Mouse (Mus musculus) WW6 (cell line): ENCODE data around the gene Fcgrt.

Source experiments
- DNase-seq: peaks from one replicate; pipeline ENCODE4 v3.0.0-alpha.2; 2013; ENCODE audit warnings: low read depth, low spot score

The Fcgrt gene

GRCm38 (mm10) chr7:45083300-45083890 is 20.3 kb downstream of the Fcgrt start:
- DNase-seq: no peak

DNA sequence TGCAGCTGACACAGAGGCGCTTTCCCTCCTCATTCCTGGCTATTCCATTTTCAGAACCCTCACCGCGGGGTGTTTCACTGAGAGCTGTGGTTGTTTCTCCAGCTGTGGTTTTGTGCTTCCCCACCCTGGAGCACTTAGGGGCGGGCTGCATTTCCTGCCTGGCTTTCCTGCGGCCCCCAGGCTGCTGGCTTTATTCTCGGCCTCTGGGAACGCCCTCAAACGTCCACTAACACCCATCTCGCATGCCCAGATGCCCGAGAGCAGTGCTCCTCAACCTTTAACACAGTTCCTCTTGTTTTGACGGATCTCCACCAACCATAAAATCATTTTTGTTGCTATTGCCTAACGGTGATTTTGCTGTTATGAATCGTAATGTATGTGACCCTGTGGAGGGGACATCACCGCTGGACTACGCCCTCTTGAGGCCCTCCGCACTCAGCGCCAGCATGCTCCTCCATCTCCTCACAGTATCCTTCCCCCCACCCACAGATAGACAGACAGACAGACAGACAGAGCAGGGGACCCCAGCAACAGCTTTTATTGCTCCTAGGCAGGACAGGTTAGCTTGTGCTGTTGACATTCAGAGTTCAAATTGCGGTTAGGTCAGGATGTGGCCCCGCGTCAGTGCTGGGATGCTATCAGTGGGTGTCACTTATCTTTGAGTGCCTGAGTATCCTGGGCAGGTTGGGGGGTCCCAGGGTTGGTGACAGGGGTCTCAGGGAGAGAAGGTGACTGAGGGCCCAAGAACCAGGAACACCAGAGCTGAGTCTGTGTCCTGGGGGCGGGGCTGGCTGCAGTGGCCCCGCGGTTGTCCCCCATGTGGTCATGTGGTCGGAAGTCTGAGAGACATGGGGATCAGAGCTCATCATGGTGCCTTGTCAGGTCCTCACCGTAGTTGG is 21.0 kb downstream of the Fcgrt start:
- DNase-seq: no peak

GRCm38 (mm10) chr7:45081016-45081415 is 22.6 kb downstream of the Fcgrt start:
- no peak for DNase-seq

DNA sequence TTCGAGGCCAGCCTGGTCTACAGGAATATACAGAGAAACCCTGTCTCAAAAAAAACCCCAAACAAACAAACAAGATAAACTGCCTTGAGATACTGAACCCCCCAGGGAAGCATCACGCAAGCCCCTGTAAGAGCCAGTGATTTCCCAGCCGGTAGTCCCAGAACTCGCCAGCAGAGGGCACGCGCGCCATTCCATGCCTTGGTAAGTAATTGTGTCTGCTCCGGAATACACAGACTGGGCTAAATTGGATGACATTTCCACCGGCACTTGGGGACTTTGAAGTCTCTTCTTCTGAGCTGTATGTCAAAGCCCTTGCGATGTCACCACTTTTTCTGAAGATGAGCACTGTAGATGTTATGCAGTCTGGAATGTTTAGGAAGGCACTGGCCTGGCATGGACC is 23.8 kb downstream of the Fcgrt start:
- DNase-seq: no peak

DNA sequence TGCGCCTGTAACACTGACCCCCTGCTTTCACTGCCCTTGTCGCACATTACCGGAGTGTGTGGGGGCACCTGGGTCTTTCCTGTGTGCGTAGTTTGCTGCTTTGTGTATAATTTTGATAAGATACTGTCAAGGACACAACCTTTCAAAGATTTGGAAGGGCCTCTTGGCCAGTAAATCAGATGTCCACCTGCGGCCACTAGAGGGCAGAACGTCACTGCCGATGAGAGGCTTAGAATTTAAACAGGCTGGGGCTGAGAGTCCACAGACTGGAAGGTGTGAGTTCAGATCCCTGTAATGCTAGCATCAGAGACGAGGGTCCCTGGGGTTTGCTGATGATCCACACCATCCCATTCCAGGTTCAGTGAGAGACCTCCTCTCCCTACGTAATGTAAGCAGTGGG is 25.1 kb downstream of the Fcgrt start:
- no peak for DNase-seq

GRCm38 (mm10) chr7:45077829-45078228 is 25.8 kb downstream of the Fcgrt start:
- no peak for DNase-seq

- DNase-seq: no peak
These were observed 26.3 kb downstream of the Fcgrt start for GRCm38 (mm10) chr7:45077322-45077721.

GRCm38 (mm10) chr7:45076501-45076900 is 27.1 kb downstream of the Fcgrt start:
- no peak for DNase-seq

DNA sequence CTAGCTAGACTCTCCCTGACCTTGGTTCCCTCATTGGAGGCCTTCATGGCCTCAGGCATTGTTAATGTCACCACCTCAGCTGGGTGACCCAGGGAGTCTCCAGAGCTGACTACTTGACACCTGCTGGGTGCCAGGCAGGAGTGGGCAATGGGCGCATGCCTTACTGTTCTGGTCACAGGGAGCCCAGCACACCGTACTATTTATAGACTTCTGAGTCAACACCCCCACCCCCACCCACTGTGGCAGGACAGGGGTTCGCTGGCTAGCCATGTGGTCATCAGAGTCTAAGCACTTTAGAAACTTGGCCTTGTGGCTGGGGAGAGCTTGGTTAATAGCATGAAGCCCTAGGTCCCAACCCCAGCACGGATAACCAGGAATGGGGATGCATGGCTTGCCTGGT is 28.2 kb downstream of the Fcgrt start:
- no peak for DNase-seq

- no peak for DNase-seq
These were observed 29.7 kb downstream of the Fcgrt start for GRCm38 (mm10) chr7:45073949-45074348.

DNA sequence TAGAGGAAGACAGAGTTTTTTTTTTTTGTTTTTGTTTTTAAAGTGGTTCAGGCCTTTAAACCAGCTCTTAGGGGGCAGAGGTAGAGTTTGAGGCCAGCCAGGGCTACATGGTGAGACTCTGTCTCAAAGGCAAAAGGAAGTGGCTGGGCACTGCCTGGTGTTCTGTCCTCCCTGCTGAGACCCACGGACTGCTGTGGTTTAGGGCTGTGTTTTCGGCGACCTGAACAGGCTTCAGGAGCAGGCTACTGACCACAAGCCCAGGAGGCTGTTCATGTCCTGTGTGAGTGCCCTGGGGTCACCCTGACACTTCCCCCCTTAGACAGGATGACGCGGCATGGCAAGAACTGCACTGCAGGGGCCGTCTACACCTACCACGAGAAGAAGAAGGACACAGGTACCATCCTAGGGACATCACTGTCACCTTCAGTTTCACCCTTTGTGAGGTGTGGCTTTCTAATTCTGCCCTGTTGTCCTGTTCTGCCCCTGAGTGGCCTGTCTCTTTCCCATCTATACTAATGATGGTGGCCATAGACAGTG is 30.4 kb downstream of the Fcgrt start:
- no peak for DNase-seq

- DNase-seq: no peak
These were observed 31.4 kb downstream of the Fcgrt start for GRCm38 (mm10) chr7:45072230-45072629.

DNA sequence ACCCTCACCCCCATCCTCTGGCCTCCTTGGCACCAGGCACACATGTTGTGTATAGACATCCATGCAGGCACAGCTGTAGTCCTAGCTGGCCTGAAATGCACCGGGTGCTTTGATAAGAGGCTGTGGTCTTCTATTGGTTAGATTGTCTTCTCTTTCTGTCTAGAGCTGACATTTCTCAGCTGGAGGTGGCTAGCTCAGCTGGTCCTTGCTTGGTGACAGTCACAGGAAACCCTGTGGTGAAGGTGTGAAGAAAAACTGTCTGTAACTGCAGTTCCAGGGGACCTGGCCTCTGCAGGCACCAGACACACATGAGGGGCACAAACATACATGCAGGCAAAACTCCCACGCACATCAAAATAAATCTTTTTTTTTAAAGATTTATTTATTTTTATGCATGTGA is 34.0 kb downstream of the Fcgrt start:
- no peak for DNase-seq

GRCm38 (mm10) chr7:45068000-45068318 is 35.7 kb downstream of the Fcgrt start:
- peak; percentile 76 for DNase-seq

GRCm38 (mm10) chr7:45067190-45067999 is 36.3 kb downstream of the Fcgrt start:
- no peak for DNase-seq

DNA sequence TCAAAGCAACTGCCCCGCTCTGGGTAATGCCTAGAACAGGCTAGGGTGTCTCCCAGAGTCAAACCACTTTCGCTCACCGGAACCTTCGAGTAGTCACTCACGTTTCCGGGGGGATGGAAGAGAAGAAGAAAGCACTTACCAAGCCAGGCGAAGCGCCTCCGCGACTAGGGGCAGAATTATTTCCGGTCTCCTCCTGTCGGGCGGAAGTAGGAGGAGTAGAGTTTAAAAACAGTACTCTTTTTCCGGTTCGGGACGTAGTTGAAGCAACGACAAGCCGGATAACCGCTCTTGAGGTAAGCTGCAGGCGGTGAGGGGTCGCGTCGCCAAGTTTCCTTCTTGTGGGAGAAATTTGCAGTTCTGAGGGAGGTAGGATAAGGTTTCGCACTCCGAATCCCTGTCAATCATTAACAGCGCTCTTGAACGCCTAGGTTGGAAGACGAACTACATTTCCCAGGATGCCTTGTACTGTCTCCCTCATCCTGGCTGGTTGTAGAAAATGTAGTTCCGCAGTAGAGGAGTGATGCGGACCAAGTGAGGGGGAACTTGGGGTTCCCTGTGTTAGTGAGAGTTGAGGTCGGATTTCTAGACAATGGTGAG is 41.3 kb downstream of the Fcgrt start, which contains the start of the genes Nosip and Prrg2:
Gene Nosip (plus strand): TSS at position 191 of the 597 bp plus-strand sequence.
Gene Prrg2 (minus strand): TSS at position 439 of the 597 bp plus-strand sequence.
- peak; percentile 90 for DNase-seq

GRCm38 (mm10) chr7:45061532-45062075 is 42.0 kb downstream of the Fcgrt start:
- DNase-seq: no peak

DNA sequence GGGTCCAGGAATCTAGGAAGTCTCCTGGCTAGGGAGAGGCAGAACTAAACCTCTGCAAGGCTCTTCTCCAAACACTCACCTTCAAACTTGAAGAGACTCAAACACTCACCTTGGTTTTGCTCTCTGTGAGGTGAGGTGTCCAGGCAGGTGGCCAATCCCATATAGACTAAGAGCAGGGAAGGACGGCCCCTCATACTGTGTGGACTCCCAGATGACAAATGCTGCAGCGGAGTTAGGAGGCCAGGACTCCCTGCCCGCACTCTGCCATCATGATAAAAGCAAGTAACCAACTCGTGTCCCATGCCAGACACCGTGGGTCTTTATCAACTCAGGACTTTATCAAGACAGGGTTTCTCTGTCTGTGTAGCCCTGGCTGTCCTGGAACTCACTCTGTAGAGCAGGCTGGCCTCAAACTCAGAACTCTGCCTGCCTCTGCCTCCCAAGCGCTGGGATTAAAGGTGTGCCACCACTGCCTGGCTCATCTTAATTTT is 43.0 kb downstream of the Fcgrt start:
- DNase-seq: no peak

DNA sequence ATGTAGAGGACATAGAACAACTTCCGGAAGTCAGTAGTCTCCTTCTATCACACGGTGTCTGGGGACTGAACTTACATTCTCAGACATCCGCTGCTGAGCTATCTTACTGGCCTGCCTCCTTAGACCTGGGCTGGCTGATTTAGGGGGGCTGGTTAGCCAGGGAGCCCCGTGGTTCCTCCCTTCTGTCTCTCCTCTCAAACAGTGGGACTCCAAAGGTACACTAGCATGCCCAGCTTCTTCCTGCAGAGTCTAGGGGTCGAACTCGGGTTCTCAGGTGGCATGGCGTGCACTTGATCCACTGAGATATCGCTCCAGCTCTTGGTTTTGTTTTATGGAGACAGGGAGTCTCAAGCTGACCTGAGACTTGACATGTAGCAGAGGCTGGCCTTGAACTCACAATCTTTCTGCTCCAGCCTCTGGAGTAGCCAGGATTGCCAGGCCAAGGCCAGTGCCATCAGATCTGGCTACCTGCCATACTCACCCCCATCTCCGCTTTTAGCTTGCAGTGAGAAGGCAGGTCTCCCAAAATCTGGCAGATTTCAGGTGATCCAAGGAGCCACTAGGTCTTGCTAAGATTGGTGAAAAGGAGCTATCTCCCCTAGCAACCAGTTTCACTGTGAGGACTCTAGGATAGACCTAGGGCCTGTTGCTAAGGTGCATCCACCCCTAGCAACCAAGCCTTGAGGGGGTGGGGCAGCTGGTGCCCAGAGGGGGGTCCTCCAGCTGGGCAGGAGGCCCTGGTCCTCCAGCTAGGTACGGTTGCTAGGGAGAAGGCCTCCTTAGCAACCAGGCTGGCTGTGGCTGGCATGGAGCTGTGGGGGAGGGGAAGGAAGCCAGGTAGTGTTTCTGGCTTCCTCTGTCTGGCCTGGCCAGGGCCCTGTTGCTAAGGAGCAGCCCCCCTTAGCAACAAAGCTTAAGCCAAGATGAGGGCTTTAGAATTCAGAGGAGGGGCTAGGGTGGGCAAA is 44.8 kb downstream of the Fcgrt start:
- DNase-seq: no peak

DNA sequence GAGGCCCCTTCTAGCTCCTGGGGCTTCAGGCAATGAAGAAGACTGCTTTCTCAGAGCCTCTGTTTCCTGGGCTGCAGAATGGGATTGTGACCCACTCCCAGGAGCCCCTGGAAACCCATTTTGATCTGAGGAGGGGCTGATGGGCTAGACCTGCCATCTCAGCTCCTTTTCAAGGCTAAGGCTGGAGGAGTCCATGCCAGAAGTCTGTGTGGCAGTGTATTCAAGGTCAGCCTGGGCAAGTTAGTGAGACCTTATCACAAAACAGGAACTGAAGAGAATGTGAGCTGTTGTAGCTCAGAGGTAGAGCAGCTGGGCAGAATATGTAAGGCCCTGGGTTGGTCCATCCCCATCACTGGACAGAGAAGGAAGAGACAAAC is 46.7 kb downstream of the Fcgrt start:
- no peak for DNase-seq
